Mouse (Mus musculus): ENCODE measurements around the gene Tmem88. TPM values are rescaled to one million over a fixed set of nuclear protein-coding genes. Genes with fewer than 3 reads are reported as not detected.

Gene Tmem88
- total RNA-seq, 2 experiments from 2014 or later: 2.6 to 5.0 TPM

GRCm38 (mm10) chr11:69414421-69415326 lies 16.6 kb upstream of the Tmem88 start:
- H3K4me3 ChIP-seq: peak overlapping the region; percentile 52
- TF ChIP-seq CTCF (conservative IDR thresholded peaks at IDR 0.05): no peak
- H3K27ac ChIP-seq: peak overlapping the region; percentile 99
- DNase-seq (ENCODE audit: low spot score in 2 of 2): no peak

DNA sequence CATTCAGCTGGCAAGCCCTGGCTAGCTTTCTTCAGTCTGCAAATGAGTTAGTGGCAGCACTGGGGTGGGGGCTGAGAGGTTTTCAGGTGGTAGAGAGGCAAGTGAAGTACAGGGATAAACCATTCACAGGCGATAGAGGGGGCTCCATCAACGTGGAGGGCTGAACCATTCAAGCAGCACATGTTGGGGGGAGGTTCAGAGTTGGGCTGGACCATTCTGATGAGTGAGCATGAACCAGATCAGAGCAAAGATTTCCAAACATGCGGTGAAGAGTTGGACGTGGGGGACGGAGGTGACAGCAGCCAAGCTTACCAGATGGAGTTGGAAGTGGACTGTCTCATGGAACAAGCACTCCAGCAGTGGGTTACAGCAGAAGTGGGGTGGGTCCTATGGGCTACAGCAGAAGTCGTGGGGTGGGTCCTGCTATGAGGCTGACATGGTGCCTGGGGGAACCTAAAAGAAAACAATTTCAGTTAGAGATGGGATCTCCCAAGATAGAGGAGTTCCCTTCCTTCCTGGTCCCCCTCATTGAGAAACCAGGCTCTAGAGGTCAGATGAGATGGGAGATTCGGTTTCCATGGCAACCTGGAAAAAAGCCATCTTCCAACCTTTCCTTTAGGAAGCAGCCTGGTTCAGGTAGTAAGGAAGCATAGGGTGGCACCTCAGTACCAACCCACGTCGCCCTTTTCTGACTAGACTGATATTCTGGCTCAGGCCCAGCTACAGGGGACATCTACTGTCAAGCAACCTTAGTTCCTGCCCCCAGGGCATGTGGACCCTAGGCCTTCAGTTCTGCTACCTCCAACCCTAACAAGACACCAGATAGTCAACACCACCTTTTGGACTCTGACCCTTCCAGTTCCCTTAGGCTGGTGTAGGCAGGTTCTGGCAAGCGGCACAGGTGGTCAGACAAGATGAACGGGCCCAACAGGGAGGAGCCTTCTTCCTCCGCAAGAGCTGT lies 15.5 kb upstream of the Tmem88 start, which contains the start of gene Kdm6b:
TSS of gene Kdm6b (minus strand) at position 455 of the 961 bp plus-strand sequence.
- peak; percentile 68 to 80 for DNase-seq (ENCODE audit: low spot score in 2 of 2)
- peak within 1 kb of the TSS; percentile 87 for H3K4me3 ChIP-seq

DNA sequence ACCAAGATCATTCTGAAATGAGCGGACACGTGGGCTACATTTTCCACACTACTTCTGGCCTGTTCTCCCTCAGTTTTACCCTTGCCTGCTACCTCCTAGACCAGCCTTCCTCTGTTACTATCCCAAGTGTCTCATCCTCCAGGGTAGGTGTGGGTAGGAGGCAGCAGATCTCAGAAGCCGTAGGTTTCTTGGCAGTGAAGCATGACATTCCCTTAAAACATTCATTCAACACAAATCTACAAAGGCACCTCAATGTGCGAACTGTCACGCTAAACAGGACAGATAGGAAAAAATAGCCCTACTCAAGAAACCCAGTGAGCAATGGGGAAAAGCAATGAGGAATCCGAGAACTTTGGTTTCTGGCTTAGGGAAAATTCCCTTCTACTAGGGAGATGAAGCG lies 14.5 kb upstream of the Tmem88 start:
- TF ChIP-seq CTCF (conservative IDR thresholded peaks at IDR 0.05): no peak

More for the DNA sequence above, 15.5 kb upstream of the Tmem88 start, which contains the start of gene Kdm6b:
- no peak for TF ChIP-seq CTCF (conservative IDR thresholded peaks at IDR 0.05)
- H3K27ac ChIP-seq: peak within 1 kb of the TSS; percentile 99

GRCm38 (mm10) chr11:69411538-69412203 lies 13.6 kb upstream of the Tmem88 start:
- Histone ChIP-seq H3K27ac (peak overlapping the region; percentile 99), H3K4me3 (peak overlapping the region; percentile 87)
- no peak for TF ChIP-seq CTCF (conservative IDR thresholded peaks at IDR 0.05)
- DNase-seq (ENCODE audit: low spot score in 2 of 2): peak in 1 of 2 experiments; percentile 39

More for the DNA sequence above, 14.5 kb upstream of the Tmem88 start:
- H3K27ac ChIP-seq: peak overlapping the region; percentile 99
- DNase-seq (ENCODE audit: low spot score in 2 of 2): no peak
- H3K4me3 ChIP-seq: peak overlapping the region; percentile 87

DNA sequence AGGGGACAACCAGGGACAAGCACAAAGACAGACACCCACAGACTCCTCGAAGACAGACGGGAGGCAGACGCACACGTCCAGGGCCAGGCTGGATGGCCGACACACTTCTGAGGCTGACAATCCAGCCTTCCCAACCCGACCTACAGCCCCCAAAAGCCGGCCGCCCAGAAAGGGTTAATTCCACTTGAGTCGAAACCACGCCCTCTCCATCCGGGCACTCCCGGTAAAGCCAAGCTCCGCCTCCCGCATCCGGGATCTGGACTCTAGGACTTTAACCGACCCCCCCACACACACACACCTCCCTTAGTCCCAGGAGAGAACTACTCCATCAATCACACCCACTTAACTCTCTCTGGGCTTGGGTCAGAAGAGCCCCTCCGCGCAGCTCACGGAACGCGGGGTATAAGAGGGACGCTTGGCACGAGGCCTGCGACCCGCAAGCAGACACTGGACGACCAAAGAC lies 13.1 kb upstream of the Tmem88 start:
- peak; percentile 92 to 94 for DNase-seq (ENCODE audit: low spot score in 2 of 2)
- Histone ChIP-seq H3K4me3 (peak overlapping the region; percentile 87), H3K27ac (peak overlapping the region; percentile 99)
- TF ChIP-seq CTCF (conservative IDR thresholded peaks at IDR 0.05): no peak

GRCm38 (mm10) chr11:69410310-69411072 lies 12.5 kb upstream of the Tmem88 start:
- Histone ChIP-seq H3K27ac (peak overlapping the region; percentile 99), H3K4me3 (peak overlapping the region; percentile 87)
- peak in 1 of 2 experiments; percentile 47 for DNase-seq (ENCODE audit: low spot score in 2 of 2)
- no peak for TF ChIP-seq CTCF (conservative IDR thresholded peaks at IDR 0.05)

GRCm38 (mm10) chr11:69410045-69410309 lies 11.9 kb upstream of the Tmem88 start:
- Histone ChIP-seq H3K27ac (peak overlapping the region; percentile 99), H3K4me3 (peak overlapping the region; percentile 87)
- no peak for DNase-seq (ENCODE audit: low spot score in 2 of 2)
- TF ChIP-seq CTCF (conservative IDR thresholded peaks at IDR 0.05): no peak

DNA sequence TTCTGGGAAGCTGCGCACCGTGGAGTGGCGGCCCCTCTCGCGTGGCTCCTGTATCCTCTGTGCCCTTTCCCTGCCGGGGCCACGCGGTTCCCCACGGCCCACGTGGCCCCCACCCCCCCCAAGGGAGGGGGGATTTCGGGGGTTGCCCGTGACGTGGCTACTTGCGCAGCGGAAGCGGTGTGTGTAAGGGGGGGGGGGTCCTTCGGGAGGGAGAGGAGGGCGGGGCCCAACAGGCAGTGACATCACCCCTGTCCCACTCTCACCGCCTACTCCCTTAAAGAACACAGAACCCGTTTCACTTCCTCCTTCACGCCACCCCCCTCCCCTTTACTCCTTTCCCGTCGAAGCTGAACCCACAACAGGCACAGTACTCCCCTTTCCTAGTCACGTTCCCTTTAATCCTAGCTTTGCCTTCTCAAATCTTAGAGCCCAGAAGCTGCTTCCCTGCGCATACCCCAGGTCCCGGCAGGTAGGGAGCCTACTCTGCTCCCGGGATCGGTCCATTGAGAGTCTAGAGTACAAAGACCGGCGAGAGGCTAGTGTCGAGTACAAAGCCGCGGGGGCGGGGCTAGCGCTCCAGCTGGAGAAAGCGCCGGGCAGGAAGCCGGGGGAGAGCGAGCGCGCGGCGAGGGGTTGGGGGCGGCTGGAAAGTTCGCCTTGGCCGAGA lies 11.5 kb upstream of the Tmem88 start:
- peak in 1 of 2 experiments; percentile 72 for DNase-seq (ENCODE audit: low spot score in 2 of 2)
- Histone ChIP-seq H3K4me3 (peak overlapping the region; percentile 87), H3K27ac (peak overlapping the region; percentile 99)
- no peak for TF ChIP-seq CTCF (conservative IDR thresholded peaks at IDR 0.05)

GRCm38 (mm10) chr11:69408541-69409377 lies 10.7 kb upstream of the Tmem88 start:
- Histone ChIP-seq H3K27ac (peak overlapping the region; percentile 99), H3K4me3 (peak overlapping the region; percentile 87)
- DNase-seq (ENCODE audit: low spot score in 2 of 2): peak; percentile 74 to 91
- peak; percentile 54 for TF ChIP-seq CTCF (conservative IDR thresholded peaks at IDR 0.05)

DNA sequence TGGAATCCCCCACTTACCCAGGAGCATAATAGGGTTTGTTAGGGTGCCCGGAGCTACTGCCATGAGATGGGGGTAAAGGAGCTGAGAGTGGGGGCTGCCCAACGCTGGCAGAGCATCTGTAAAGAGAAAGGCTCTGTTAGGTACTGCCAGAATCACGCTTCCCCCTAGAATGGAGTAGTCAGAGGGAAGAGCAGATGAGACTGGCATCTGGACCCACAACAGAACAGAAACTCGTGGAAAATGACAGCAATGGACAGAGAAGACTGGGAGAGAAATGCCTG lies 9.6 kb upstream of the Tmem88 start:
- no peak for TF ChIP-seq CTCF (conservative IDR thresholded peaks at IDR 0.05)
- Histone ChIP-seq H3K27ac (peak overlapping the region; percentile 99), H3K4me3 (peak overlapping the region; percentile 87)
- DNase-seq (ENCODE audit: low spot score in 2 of 2): no peak

All from layer of hippocampus, adult 2 months (tissue).